Mouse (Mus musculus): ENCODE data around the gene Tnrc6a. TPM values are rescaled to one million over a fixed set of nuclear protein-coding genes. Genes with fewer than 3 reads are reported as not detected.

The Tnrc6a gene
- 23.9 TPM for polyA plus RNA-seq (2014; fragmentation: Illumina TruSeq; extraction: RNeasy Lipid Tissue Mini Kit (QIAGEN cat#74804); ENCODE audit: low read depth, low replicate concordance)

GRCm38 (mm10) chr7:123123665-123124298, at the start of gene Tnrc6a:
TSS of gene Tnrc6a (plus strand) at chr7:123123885.

GRCm38 (mm10) chr7:123214365-123215075, 90.8 kb downstream of the Tnrc6a start, which contains the start of gene Slc5a11:
TSS of gene Slc5a11 (plus strand) at chr7:123214780.

Other genes starting within 250 kb of the Tnrc6a start
- gene Rbbp6, start 158.2 kb upstream of the Tnrc6a start, polyA plus RNA-seq (2014; fragmentation: Illumina TruSeq; extraction: RNeasy Lipid Tissue Mini Kit (QIAGEN cat#74804); ENCODE audit: low read depth, low replicate concordance), result 44.6 TPM
- not detected for gene Slc5a11, start 90.9 kb downstream of the Tnrc6a start, polyA plus RNA-seq (2014; fragmentation: Illumina TruSeq; extraction: RNeasy Lipid Tissue Mini Kit (QIAGEN cat#74804); ENCODE audit: low read depth, low replicate concordance)
- 16.4 TPM for gene Lcmt1, start 245.9 kb downstream of the Tnrc6a start, polyA plus RNA-seq (2014; fragmentation: Illumina TruSeq; extraction: RNeasy Lipid Tissue Mini Kit (QIAGEN cat#74804); ENCODE audit: low read depth, low replicate concordance)
- gene Arhgap17, start 246.0 kb downstream of the Tnrc6a start, polyA plus RNA-seq (2014; fragmentation: Illumina TruSeq; extraction: RNeasy Lipid Tissue Mini Kit (QIAGEN cat#74804); ENCODE audit: low read depth, low replicate concordance), result 5.5 TPM

All from liver, adult 10 weeks (tissue).